Mouse (Mus musculus) adrenal gland, postnatal 25 days (tissue): ENCODE measurements around the gene 2010111I01Rik. TPM values are rescaled to one million over a fixed set of nuclear protein-coding genes. Genes with fewer than 3 reads are reported as not detected.

ENCODE experiments used
- DNase-seq: peaks from one replicate; pipeline ENCODE4 v3.0.0; 2021; ENCODE audit warnings: mixed read lengths
- total RNA-seq: library from RNA; stranded (reverse); gene quantifications from 2 replicates; pipeline ENCODE4 v1.2.3, GENCODE M21; 2021

Gene 2010111I01Rik
- total RNA-seq, 1 experiment from 2014 or later: 153 TPM

DNA sequence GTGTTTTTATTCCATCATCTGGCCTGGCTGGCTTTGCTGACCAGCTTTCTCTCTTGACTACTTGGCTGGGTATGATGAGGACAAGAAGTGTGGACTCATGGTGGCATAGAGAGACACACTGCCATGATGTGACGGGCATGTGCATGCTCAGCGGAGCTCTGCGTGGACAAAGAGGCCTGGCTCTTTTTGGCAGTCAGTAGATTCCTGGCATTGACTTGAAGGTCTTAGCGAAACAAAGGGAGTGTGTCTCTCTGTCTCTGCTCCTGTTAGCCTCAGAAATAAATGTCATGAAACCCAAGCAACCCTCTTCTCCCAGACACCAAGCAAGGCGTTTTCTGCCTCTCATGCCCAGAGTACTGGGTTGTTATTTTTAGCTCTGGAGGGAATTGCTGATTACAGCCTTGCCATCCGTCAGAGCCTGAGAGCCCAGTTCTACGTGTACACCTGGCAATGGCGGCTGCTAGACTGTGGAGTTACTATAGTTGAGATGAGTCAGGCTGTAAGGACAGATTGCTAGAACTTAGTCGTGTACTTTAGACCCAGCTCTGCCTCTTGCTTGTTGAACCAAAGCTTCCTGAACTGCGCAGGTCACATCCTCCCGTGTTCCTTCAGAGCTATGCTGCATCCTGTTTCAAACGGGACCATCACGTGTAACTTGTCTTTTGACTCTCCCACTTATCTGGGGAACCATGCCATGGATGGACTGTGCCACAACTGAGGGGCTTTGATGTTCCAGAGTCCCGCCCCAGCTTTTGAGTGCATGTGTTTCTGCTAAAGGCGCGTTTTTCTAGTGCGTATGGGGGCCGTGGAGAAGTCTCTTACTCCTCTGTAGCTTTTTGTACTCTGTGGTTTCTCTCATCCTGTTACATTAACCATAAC is 296.3 kb downstream of the 2010111I01Rik start:
- no peak for DNase-seq

DNA sequence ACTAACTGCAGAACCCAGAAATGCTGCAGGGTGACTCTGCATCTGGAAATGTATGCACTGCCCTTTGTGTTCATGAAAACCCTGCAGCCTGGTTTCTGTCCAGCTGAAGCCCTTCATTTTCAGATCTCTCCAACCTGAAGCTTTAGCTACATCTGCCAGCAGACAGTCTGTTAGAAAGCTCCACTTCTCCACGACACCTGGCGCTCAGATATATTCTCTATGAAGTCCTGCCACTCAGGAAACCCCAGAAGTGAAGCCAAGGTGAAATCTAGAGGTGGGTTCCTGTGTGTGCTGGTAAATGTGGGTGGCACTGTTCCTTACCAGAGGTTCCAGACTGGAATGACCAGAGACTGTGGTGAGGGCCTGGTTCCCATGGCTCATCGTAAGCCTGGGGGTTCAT is 297.0 kb downstream of the 2010111I01Rik start:
- DNase-seq: no peak

DNA sequence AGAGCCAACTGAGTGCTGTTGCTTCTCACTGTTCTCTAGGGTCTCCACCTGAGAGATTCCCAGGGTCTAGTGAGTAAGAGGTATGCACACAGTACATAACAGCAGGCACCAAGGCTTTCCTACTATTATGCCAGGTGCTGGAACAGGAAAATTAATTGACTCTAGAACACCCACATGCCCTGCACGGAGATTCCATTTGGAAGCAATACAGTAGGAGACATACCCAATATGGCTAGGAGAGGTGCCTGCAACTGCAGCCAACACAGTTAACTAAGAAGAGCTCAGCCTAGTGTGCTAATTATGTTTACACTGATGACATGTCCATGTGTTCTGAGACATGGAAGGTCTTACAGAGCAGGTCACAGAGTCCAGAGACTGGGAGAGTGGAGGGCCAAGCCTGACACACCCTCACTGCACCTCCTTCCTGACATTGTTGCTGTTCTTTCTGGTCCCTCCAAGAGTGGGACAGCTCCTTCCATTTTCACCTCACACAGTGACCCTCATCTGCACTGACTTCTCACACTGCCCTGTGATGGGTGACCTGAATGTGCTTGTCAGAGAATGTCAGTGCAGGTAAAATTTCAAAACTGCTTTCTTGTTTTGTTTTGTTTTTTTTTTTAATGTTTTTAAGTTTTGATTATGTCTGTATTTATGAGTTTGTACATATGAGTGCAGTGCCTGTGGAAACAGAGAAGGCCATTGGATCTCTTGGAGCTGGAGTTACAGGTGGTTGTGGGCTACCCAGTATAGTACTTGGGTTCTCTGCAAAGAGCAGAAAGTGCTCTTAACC is 297.7 kb downstream of the 2010111I01Rik start:
- no peak for DNase-seq

DNA sequence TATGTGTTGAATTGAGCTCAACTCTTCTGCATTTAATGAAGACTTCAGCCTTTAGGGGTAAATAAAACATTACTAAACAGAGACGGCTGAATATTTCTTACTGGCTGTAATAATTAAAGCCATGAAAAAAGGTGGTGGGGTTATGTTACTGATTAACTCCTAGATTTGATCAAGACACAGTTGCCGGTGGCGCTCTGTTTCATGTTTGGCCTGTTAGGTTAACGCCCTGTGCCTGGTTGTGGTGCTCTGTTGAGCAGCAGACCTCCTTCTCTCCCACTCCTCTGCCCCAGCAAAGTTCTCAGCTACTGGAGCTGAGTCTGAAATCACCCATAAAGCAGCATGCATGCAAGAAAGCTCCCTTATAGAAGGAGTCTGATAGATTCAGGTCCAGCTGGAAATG is 303.7 kb downstream of the 2010111I01Rik start:
- DNase-seq: no peak

DNA sequence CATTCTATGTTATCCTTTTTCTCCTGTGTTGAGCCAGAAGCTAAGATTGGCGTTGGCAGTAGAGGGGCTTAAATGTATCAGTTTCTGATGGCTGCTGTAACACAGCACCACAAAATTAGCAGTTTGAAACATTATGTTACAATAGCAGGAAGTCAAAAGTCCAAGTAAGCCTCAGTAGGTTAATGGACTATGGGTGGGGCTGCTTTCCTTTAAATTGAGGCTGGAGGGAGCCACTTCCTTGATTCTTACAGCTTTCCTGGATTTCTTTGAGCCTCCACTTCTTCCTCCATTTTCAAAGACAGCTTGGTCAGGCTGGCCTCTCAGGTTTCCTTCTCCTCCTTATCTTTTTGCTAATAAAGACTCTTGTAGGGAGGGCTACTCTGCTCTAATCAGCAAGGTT is 304.1 kb downstream of the 2010111I01Rik start:
- no peak for DNase-seq

DNA sequence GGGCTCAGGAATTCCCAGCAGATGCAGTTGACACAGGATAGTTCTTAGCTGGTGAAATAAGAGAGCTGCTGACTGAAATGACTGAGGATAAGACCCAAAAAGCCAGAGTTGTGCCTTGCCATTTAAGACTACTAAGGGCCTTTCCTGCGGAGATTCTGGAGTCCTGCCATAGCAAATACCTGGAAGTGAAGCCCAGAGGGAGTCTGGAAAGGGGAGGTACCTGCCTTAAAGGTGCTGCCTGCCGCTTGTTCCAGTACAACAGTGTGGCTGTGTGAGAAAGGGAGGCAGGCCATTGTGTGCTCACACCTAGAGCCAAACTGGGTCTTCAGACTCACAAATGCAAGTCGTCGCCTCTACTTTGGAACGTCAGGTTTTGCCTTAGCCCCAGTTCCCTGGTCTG is 305.5 kb downstream of the 2010111I01Rik start:
- DNase-seq: no peak

DNA sequence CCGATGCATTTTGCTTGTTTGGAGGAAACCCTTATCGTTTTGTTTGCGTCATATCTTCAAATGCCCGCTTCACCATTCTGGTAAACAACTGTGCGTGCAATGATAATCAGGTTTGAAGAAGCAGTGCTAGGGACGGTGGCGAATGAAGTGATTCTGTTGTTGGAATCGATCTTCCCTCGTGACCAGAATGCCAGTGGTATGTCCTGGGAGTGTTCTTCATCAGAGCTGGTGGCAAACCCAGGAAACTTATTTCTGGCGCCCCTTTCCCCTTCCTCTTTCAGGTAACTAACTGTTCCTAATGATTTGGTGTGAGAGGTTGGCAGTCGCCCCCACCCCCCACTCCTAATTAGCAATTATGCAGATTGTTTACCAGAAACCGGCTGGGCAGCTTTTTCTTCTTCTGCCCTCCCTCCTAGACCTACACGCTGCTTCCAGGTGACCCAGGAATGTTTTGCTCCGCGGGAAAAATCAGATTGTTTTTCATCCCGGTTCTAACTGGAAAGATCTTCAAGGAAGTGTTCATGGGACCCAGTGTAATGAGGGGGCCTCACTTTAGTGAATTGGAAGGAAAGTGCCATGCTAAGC is 307.4 kb downstream of the 2010111I01Rik start:
- no peak for DNase-seq

DNA sequence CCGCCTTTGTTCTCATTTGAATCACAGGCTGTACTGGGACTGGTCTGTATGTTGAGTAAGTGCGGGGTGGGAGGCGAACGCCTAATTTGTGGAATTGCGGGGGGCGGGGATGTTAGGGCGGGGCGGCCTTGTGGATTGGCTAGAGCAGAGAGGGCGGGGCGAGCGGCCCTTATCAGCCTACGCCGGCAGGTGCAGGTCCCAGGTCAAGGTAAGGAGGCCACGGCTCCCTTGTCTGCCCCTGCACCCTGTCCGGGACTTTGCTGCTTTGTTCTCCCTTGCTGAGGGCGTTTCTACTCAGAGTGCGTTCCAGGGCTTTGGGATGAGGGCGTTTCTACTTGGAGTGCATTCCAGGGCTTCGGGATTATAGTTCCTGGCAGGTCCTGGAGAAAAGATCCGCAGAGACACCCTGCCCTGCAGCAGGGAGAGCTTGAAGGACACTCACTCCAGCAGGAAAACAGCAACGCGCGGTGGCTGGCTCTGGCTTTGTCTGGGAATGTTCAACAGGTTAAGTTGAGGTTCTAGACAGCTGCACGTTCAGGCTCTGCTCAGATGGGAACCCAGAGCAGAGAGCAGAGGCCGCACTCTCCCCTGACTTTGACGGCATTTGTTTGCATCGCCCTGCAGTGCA is 308.0 kb downstream of the 2010111I01Rik start:
- peak; percentile 70 for DNase-seq

DNA sequence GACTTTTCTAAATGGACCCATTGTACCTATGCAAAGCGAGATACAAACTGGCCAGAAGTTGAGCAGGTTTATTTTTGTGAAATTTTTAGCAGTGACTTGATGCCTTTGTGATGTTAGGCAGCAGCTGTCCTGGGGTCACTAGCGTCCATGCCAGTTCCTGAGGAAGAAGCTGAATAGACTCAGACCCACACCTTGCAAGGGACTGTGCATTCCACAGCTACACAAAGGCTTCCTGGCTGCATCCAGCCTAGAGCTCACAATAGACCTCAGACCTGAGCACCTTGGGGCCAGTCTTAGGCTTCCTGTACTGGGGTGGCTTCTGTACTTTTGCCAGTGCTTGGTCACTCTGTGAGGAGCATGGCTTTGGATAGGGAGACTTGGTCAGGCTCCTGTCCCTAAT is 309.2 kb downstream of the 2010111I01Rik start:
- no peak for DNase-seq

DNA sequence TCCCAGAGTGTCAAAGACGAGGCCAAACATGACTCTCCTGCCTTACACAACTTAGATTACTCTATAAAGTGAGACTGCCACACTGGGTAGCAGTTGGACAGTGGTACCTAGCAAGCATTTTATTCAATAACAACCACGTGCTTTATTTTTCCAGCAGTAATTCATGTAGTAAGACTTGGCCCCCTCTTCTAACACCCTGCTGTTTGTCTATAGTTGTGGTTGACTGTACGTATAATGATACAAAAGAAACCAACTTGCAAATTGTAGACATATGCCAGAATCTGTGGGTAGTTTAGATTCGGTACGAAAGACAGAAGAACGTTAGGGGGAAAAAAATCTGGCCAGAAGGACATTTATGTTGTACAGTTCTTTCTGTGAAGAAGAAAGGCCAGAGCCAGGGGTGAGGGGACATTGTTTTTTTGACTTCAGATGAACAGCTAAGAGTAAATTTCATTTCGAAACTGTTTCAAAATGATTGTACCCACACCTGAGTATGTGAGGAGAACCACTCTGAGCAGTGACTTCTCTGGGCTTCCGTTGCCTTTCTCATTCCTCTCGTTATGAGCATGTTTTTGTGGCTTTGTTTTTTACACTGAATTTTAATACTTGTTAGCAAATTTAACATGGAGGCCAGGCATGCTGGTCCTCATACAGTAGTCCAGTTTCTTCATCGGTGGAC is 309.9 kb downstream of the 2010111I01Rik start:
- DNase-seq: no peak

DNA sequence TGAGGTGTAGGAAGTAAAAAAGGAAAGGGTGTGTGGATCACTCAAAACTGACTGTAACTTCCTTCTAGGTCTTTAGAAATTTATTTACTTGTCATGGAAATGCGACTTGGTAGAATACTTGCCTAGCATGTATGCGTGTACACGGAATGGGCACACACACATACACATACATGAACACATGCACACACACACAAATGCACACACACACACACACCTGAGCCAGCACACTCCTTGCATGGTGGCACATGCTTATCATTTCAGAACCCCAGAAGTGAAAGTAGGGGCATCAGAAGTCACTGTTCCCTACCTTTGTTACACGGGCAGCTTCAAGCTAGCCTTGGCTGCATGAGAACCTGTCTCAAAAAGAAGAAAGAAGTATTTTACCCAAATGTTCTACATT is 311.7 kb downstream of the 2010111I01Rik start:
- no peak for DNase-seq

DNA sequence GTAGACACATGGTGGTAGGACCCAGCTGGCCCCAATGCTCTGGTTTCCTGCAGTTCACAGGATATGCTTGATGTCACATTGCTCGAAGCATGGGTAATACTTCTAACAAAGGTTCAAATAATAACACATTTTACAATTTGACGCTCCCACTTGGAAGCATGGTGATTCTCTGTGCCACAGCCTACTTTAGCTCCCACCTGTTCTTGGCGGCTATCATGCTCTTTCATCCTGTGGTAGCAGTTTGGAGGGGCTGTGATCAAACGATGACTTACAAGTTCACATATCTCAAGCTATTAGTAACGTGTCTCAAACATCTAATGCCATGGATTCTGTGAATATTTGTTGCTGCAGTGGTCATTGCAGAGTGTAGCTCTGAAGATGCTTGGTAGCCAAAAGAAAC is 312.6 kb downstream of the 2010111I01Rik start:
- DNase-seq: no peak

DNA sequence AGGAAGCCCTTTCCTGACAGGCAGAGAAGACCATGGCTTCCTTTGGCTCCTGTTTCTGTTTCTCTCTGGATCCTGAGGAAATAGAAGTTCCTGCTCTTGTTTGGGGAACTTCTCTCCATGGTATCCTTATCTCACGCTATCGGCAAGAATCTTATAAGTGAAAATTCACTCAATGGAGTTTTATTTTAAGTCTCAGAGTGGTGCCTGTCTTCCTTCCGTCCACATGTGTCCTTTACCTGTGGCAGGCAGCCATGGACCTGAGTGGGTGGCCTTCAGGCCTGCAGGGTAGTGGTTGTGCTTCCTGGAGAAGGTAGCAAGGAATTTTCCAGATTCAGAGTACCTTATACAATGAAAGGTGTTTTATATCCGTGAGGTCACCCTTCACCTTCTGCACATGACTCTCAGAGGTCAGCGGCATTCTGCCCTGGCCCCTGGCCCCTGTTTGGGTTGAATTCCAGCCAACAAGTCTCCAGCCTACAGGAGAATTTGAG is 313.5 kb downstream of the 2010111I01Rik start:
- DNase-seq: no peak

DNA sequence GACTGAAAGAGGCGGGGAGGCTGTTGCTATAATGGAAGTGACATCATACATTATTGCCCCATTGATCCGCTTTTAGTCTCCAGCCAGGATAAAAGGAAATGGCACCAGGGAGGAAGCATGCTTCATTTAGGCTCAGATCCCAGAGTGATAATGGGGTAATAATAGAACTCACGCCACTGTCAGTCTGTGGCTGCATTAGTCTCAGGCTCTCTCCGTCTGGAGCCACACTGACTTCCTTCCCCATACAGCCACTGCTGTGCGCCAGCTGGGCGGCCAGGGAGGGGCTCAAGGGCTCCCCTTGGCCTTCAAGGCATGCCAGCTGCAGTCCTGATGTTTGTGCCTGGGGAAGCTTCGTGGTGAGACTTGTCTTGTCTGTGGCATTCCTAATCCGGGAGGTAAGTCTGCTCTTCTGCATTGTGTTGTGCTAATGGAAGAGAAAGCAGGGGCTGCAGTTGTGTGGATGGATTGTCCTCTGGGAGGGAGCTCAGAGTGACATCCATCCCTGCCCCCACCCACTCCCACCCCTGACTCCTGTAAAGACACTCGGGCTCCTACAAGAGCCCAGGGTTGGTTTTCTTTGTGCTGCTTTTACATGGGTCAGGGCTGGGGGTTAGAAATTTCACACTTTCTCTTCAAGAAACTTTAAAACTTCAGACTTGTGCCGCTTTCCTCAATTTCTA is 314.2 kb downstream of the 2010111I01Rik start:
- DNase-seq: peak; percentile 52

DNA sequence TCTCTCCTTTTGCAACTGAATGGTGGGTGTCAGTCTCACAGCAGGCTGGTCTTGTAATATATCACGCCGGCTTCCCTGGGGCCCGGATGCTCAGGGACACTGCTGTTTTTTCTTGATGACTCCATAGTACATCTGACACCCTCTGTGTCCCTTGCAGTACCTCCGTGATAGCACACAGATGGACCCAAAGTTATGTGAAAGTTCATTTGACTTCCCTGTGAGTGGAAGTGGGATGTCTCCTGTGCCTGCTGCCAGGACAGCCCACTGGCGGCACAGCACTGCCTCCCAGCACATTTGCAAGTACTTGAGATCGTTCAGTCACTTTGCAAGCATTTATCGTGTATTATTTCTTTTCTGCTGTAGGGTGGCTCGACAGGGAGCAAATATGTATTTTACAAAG is 315.1 kb downstream of the 2010111I01Rik start:
- DNase-seq: no peak

DNA sequence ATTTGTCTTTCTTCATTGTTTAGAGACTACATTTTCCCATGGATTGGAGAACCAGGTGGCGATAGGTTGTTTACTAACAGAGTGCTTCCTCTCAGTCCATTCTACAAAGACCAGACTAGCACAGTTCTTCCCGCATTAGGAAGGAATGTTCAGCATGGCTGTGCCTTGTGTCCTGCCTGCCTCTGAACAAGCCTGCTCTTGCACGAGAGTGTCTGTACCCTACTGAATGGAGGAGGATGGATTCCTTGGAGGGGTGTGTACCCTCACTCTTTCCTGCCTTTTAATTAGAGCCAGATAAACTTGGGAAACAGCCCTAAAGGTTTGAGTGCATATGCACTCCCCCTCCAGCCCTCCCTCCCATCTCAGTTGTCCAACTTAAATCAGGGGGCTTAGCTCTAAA is 315.7 kb downstream of the 2010111I01Rik start:
- DNase-seq: no peak

DNA sequence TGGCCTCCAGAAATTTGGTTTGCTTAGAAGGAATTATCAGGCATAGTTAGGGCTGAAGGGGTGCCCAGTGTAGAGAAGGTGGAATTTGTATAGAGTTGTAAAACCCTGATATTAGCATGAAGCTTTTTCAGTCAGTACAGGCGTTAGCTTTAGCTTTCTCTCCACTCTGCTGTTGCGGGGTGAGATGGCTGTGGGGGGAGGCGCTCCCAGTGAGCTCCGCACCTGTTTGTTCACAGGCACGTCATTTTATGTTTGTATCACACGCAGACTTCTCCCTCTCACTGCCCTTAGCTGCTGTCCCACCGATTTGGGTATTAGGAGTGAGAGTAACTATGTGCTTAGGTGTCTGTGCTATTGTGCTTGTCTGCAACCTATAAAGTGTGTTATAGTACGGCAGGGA is 316.5 kb downstream of the 2010111I01Rik start:
- DNase-seq: no peak

DNA sequence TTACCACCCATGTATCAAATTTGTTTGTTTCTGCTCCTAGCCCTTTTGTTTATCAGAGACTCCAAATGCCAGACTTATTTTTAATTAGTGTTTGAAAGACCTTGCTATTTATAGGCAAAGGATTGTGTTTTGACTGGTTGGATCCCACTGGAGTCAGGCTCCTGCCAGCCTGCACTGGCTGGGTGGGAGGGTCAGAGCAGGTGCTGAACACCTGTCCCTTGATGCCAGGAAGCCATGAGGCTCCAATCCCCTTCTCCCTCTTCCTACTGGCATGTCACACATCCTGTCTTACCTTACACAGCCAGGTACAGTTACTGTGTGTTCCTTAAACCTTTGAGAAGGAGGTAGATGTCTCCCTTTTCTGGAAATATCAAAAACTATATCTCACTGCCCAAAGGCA is 318.5 kb downstream of the 2010111I01Rik start:
- DNase-seq: no peak

DNA sequence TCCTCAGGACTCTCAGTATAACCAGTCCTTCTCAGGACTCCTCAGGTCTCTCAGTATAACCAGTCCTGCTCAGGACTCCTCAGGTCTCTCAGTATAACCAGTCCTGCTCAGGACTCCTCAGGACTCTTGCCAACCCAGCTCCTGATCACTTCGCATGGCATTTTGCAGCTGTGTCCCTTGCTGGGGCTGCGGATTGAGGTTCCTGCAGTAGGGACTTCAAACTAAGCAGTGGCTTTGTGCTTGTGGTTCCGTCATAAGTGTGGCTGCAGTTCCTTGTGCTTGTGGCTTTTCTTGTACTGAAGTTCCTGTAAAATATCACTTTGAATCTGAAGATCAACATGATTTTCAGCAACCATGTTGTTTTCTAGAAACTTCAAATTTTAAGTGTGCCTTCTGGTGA is 320.1 kb downstream of the 2010111I01Rik start:
- no peak for DNase-seq

DNA sequence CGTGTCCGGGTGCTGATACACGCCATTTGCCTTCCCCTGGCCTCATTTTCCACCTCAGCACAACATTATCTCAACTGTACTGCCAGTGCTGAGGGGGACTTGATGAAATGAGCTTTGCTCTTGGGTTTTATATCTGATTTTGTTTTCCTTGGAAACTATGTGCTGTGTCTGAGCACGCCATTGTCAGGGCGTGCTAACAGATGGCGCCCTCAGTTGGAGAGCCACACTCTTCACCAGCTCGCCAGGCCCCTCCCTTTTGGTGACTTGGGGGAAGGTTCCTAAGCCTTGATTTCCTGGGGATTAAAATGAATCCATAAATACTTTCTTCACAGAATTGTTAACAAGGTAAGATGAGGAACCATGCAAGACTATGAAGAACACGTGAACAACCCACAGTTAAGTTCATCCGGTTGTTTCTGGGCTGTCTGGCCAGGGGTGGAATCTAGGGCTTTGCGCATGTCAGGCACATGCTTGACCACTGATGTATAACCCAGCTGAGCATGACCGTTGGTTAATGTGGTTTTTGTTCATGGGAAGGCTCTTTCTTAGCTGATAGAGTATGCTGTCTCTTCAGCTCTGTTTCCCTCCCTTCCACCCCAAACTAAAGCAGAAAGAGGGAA is 321.9 kb downstream of the 2010111I01Rik start:
- DNase-seq: no peak

DNA sequence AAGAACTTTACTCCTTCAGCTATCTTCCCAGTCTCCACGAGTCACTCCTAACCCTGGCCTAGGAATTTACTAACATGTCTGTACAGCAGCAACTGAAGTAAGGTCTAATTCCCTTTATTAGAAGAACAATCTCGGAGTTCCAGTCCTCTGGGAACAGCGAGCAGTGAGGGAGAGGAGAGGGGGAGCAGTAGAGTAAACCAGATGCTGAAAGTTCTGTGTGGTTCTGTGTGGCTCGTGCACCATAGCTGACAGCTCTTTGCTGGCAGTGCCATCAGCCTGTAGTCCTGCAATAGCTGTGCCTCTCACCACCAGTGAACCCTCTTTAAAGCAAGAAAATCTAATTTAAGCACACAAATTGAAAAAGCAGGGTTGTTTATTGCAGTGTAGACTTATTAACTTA is 324.5 kb downstream of the 2010111I01Rik start:
- no peak for DNase-seq
